Mouse (Mus musculus) bone marrow macrophage, adult 2 months (primary cell): ENCODE data around the gene Cep170b. TPM values are rescaled to one million over a fixed set of nuclear protein-coding genes. Genes with fewer than 3 reads are reported as not detected.
A peak's percentile ranks its signal among the peaks of the same experiment; 100 is the strongest.

Source experiments
- H3K27ac ChIP-seq: 2 replicates; pipeline ENCODE4 v1.5.1; 2012; ENCODE audit warnings: low read depth, low read length; ENCODE audit not compliant: insufficient read depth
- H3K4me1 ChIP-seq: 2 replicates; pipeline ENCODE4 v1.6.1; 2012; ENCODE audit warnings: low read length; ENCODE audit not compliant: control insufficient read depth, insufficient read depth
- H3K4me3 ChIP-seq: 2 replicates; pipeline ENCODE4 v1.5.1; 2012; ENCODE audit warnings: mild to moderate bottlenecking, low read length, moderate library complexity; ENCODE audit not compliant: insufficient read depth
- CTCF ChIP-seq: IDR thresholded peaks from 2 replicates; pipeline ENCODE4 v1.5.1; 2012; ENCODE audit warnings: low read depth, mild to moderate bottlenecking, low read length, moderate library complexity
- POLR2A ChIP-seq: IDR thresholded peaks from 2 replicates; pipeline ENCODE4 v1.6.1; 2012; ENCODE audit warnings: mild to moderate bottlenecking, low read depth, low read length, borderline replicate concordance
- polyA plus RNA-seq: library from polyadenylated mRNA; stranded (reverse); fragments of >200 nt; gene quantifications from 2 replicates; pipeline ENCODE4 v1.2.4, GENCODE M21; 2012; ENCODE audit not compliant: missing spikeins, insufficient read depth, insufficient read length

Gene Cep170b
- polyA plus RNA-seq = 8.5 and 17.7 TPM in 2 replicates

- Histone ChIP-seq H3K4me3 (no peak within 1 kb of the TSS), H3K4me1 (peaks cover 3% of the 10 kb centered on the region; the same call in 1 of the 2 replicates), H3K27ac (no peak within 1 kb of the TSS)
- TF ChIP-seq POLR2A (no peak), CTCF (no peak)
Measured at GRCm38 (mm10) chr12:112720216-112720615, at the start of gene Cep170b. Gene Cep170b, plus strand, starts transcription at chr12:112720455.

GRCm38 (mm10) chr12:112670718-112671393, 49.4 kb upstream of the Cep170b start:
- TF ChIP-seq POLR2A (no peak), CTCF (no peak)
- H3K27ac ChIP-seq = peak overlapping the region; percentile 19
- no peak overlapping the region for H3K4me3 ChIP-seq
- peaks cover 58% of the 10 kb centered on the region for H3K4me1 ChIP-seq

GRCm38 (mm10) chr12:112671891-112672290, 48.4 kb upstream of the Cep170b start:
- Histone ChIP-seq H3K27ac (no peak overlapping the region), H3K4me1 (peaks cover 52% of the 10 kb centered on the region), H3K4me3 (peak overlapping the region; percentile 3; the same call in 1 of the 2 replicates)
- TF ChIP-seq POLR2A = no peak
- TF ChIP-seq CTCF = no peak

DNA sequence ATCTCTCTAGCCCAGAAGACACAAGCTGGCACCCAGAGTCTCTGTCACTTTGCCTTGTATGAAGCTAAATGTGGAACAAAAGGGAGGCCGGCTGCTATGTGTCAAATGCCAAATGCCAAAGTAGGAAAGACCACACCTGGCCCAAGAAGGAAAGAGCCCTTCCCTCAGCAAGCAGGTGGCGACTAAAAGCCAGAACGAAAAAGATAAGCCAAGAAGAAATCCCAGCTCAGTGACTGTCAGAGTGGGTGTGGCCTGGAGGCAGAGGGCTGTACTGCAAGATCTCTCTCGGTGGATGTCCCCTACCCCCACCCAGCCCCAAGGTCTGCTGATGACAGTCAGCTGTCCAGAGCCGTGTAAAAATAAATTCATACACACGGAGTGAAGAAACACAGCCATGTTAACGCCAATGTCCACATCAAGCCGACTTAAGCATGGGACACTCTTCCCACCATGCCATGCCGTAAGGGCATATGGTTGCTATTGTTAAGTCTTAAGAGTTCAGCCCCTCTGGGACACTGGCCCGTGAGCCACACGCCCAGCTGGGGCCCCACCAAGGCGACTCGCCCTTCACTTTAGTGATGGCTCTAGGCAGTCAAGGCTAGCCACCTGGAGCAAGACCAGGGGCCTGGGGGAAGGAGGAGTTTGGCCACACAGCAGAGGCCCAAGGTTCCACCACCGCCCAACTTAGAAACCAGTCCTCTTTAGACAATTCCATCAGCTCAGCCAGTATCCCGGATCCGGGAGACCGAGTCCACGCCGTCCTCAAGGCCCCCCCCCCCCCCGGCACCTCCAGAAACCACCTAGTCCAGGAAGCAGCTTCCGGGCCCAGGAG, 47.3 kb upstream of the Cep170b start:
- H3K27ac ChIP-seq = peak overlapping the region; percentile 80

GRCm38 (mm10) chr12:112673576-112674091, 46.6 kb upstream of the Cep170b start:
- Histone ChIP-seq H3K27ac (peak overlapping the region; percentile 80), H3K4me1 (peaks cover 40% of the 10 kb centered on the region), H3K4me3 (peak overlapping the region; percentile 93)
- TF ChIP-seq POLR2A (no peak), CTCF (no peak)

More for the DNA sequence above, 47.3 kb upstream of the Cep170b start:
- Histone ChIP-seq H3K4me3 (peak overlapping the region; percentile 93), H3K4me1 (peaks cover 46% of the 10 kb centered on the region)
- TF ChIP-seq CTCF (no peak), POLR2A (no peak)

DNA sequence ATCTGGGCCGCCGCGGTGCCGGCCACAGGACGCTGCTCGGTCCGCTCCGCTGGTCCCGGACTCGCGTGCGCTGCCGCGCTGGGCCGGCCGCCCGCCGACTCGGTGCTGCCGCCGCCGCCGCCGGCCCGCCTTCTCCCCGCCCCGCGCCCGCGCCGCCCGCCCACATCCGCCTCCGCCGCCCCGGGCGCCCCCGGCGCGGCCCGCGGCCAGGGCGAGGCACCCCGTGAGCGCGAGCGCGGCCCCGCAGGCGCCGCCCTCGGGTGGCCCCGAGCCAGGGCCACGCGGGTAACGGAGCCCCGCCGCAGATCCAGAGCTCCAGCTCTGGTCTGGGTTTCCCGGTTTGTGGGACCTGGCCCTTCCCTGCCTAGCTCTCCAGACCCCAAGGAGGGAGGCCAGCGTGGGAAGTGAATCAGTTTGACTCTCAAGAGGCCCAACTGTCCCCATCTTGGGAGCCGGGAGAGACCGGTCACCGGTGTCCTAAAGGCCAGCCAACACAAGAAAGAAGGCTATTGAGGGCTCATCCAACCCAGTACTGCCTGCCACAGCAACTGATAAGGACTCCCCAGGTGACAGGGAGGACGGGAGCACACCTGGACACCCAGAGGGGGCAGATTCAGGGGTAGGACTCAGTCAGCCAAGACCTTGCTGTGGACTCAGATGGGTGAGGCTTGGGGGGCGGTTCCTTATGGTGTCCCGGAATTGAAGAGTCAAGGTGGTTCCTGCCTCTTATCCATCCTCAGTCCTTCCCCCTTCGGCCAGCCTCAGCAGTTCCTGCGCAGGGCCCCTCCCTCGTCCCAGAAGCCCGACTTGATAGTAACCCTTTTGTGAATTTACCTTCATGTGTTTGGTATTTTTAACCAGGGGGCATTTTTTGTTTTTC, 45.9 kb upstream of the Cep170b start, which contains the start of gene Akt1:
Gene Akt1, minus strand, starts transcription at position 753 of the 880 bp plus-strand sequence.
- Histone ChIP-seq H3K27ac (peak within 1 kb of the TSS; percentile 88), H3K4me1 (peaks cover 33% of the 10 kb centered on the region), H3K4me3 (peak within 1 kb of the TSS; percentile 93)
- TF ChIP-seq POLR2A (no peak), CTCF (0 out of 2 replicates have a peak, but pooled peaks have one; percentile 9)

GRCm38 (mm10) chr12:112675245-112676035, 44.8 kb upstream of the Cep170b start:
- Histone ChIP-seq H3K4me3 (peak overlapping the region; percentile 93), H3K4me1 (peaks cover 22% of the 10 kb centered on the region), H3K27ac (peak overlapping the region; percentile 88)
- TF ChIP-seq CTCF = peak; percentile 61
- TF ChIP-seq POLR2A = no peak

- no peak for TF ChIP-seq CTCF
- no peak for TF ChIP-seq POLR2A
- Histone ChIP-seq H3K27ac (no peak overlapping the region), H3K4me1 (peaks cover 6% of the 10 kb centered on the region), H3K4me3 (no peak overlapping the region)
Measured at GRCm38 (mm10) chr12:112677076-112677475, 43.2 kb upstream of the Cep170b start.
